Mouse (Mus musculus) regulatory T cell (primary cell): ENCODE data around the gene Kpna2.
"Not testable (repeated sequence)": the region's sequence is repeated elsewhere in the genome, so short reads cannot be mapped to it uniquely, and the experiment has no call there.

Source experiments
- in situ Hi-C: fragments of 300-600 bp; cut with MboI, MseI; formaldehyde crosslinking; loops from one replicate; pipeline ENCODE4 v1.15.1; 2025; ENCODE audit warnings: high pct_unique_total_duplicates

The Kpna2 gene

GRCm38 (mm10) chr11:106999151-106999948 is at the start of gene Kpna2:
Gene Kpna2 (minus strand): TSS chr11:106999541.
- in situ Hi-C loops, result no loop called here

- in situ Hi-C loops, result no loop called here
Observed at GRCm38 (mm10) chr11:107046766-107047620, 47.7 kb upstream of the Kpna2 start.

- in situ Hi-C loops, result no loop called here
Observed at GRCm38 (mm10) chr11:107045546-107045945, 46.2 kb upstream of the Kpna2 start.

GRCm38 (mm10) chr11:107044321-107044720 is 45.0 kb upstream of the Kpna2 start:
- in situ Hi-C loops, result no loop called here

GRCm38 (mm10) chr11:107043361-107043760 is 44.0 kb upstream of the Kpna2 start:
- in situ Hi-C loops, result no loop called here

GRCm38 (mm10) chr11:107041396-107041795 is 42.1 kb upstream of the Kpna2 start:
- in situ Hi-C loops, result no loop called here

GRCm38 (mm10) chr11:107039417-107039816 is 40.1 kb upstream of the Kpna2 start:
- in situ Hi-C loops, result no loop called here

- in situ Hi-C loops, result no loop called here
Observed at GRCm38 (mm10) chr11:107034085-107034810, 34.9 kb upstream of the Kpna2 start.

GRCm38 (mm10) chr11:107031635-107032034 is 32.3 kb upstream of the Kpna2 start:
- in situ Hi-C loops, result no loop called here

GRCm38 (mm10) chr11:107029536-107029935 is 30.2 kb upstream of the Kpna2 start:
- in situ Hi-C loops, result no loop called here

- in situ Hi-C loops, result no loop called here
Observed at GRCm38 (mm10) chr11:107028754-107029153, 29.4 kb upstream of the Kpna2 start.

- in situ Hi-C loops, result no loop called here
Observed at GRCm38 (mm10) chr11:107028275-107028618, 28.9 kb upstream of the Kpna2 start.

GRCm38 (mm10) chr11:107027431-107028274 is 28.3 kb upstream of the Kpna2 start:
- in situ Hi-C loops, result no loop called here

- in situ Hi-C loops, result no loop called here
Observed at GRCm38 (mm10) chr11:107026554-107027430, 27.5 kb upstream of the Kpna2 start.

GRCm38 (mm10) chr11:107025411-107026321 is 26.3 kb upstream of the Kpna2 start, which contains the start of gene 1810010H24Rik:
Gene 1810010H24Rik (plus strand): TSS chr11:107025681.
- in situ Hi-C loops, result no loop called here

- in situ Hi-C loops, result no loop called here
Observed at GRCm38 (mm10) chr11:107024406-107024805, 25.1 kb upstream of the Kpna2 start.

GRCm38 (mm10) chr11:107022050-107022683 is 22.8 kb upstream of the Kpna2 start:
- in situ Hi-C loops, result no loop called here

GRCm38 (mm10) chr11:107019722-107020121 is 20.4 kb upstream of the Kpna2 start:
- in situ Hi-C loops, result not testable (repeated sequence)
